Mouse (Mus musculus) embryonic facial prominence, embryonic 10.5 days (tissue): ENCODE results near the gene Olfr1389. TPM values are rescaled to one million over a fixed set of nuclear protein-coding genes. Genes with fewer than 3 reads are reported as not detected.

Experiments
- polyA plus RNA-seq: library from polyadenylated mRNA; unstranded; fragments of >200 nt; fragmentation: Nextera tagmentation; extraction: Ambion mirVana; gene quantifications from 2 replicates; pipeline ENCODE4 v1.2.1, GENCODE M21; 2016

The Olfr1389 gene
- polyA plus RNA-seq, 1 experiment from 2014 or later = not detected

Other genes with a start within 250 kb of the Olfr1389 start
- 0.23 and 0.31 TPM in 2 replicates for gene Btnl9, start 235.9 kb upstream of the Olfr1389 start, polyA plus RNA-seq
- 46.8 and 50.0 TPM in 2 replicates for gene Zfp62, start 219.8 kb upstream of the Olfr1389 start, polyA plus RNA-seq
- gene Mgat1, start 178.9 kb upstream of the Olfr1389 start, polyA plus RNA-seq = 34.8 and 40.3 TPM in 2 replicates
- gene Olfr1393, start 144.8 kb upstream of the Olfr1389 start, polyA plus RNA-seq = 0.10 TPM in 1 of 2 replicates, not detected in the other
- 0.06 TPM in 1 of 2 replicates, not detected in the other for gene Olfr1392, start 137.8 kb upstream of the Olfr1389 start, polyA plus RNA-seq
- not detected in 2 replicates for gene Olfr10, start 118.3 kb upstream of the Olfr1389 start, polyA plus RNA-seq
- gene Olfr1391, start 100.3 kb upstream of the Olfr1389 start, polyA plus RNA-seq = not detected in 2 replicates
- gene Olfr1390, start 87.9 kb upstream of the Olfr1389 start, polyA plus RNA-seq = not detected in 2 replicates
- gene Olfr1388, start 13.6 kb downstream of the Olfr1389 start, polyA plus RNA-seq = 0.42 and 0.57 TPM in 2 replicates
- gene Olfr1387, start 32.3 kb downstream of the Olfr1389 start, polyA plus RNA-seq = not detected in 2 replicates
- not detected in 2 replicates for gene Olfr1386, start 42.0 kb downstream of the Olfr1389 start, polyA plus RNA-seq
- not detected in 2 replicates for gene Olfr1385, start 66.0 kb downstream of the Olfr1389 start, polyA plus RNA-seq
- not detected in 2 replicates for gene Olfr1384, start 83.7 kb downstream of the Olfr1389 start, polyA plus RNA-seq
- gene Olfr1383, start 96.6 kb downstream of the Olfr1389 start, polyA plus RNA-seq = not detected in 2 replicates
- not detected in 2 replicates for gene Olfr1382, start 105.2 kb downstream of the Olfr1389 start, polyA plus RNA-seq
- gene Olfr1381, start 120.4 kb downstream of the Olfr1389 start, polyA plus RNA-seq = not detected in 2 replicates
- gene Olfr1380, start 133.8 kb downstream of the Olfr1389 start, polyA plus RNA-seq = not detected in 2 replicates
- gene Flt4, start 186.2 kb downstream of the Olfr1389 start, polyA plus RNA-seq = 5.6 and 6.0 TPM in 2 replicates
- gene Scgb3a1, start 240.5 kb downstream of the Olfr1389 start, polyA plus RNA-seq = not detected in 2 replicates